Mouse (Mus musculus): ENCODE measurements around the gene Hist1h1a.

- TF ChIP-seq GATA1 (IDR thresholded peaks at IDR 0.05; ENCODE audit: borderline replicate concordance, low read length) = no peak
- no peak for TF ChIP-seq FLI1 (IDR thresholded peaks at IDR 0.05; ENCODE audit: low read length)
Observed at GRCm38 (mm10) chr13:23740910-23741309, 22.6 kb upstream of the Hist1h1a start.
